Mouse (Mus musculus) ES-CJ7 (cell line): Measurements from ENCODE around the gene Tcf25.

Source experiments
- DNase-seq: peaks from one replicate; pipeline ENCODE4 v3.0.0; 2011; ENCODE audit warnings: low read depth, low spot score

Tcf25 gene

DNA sequence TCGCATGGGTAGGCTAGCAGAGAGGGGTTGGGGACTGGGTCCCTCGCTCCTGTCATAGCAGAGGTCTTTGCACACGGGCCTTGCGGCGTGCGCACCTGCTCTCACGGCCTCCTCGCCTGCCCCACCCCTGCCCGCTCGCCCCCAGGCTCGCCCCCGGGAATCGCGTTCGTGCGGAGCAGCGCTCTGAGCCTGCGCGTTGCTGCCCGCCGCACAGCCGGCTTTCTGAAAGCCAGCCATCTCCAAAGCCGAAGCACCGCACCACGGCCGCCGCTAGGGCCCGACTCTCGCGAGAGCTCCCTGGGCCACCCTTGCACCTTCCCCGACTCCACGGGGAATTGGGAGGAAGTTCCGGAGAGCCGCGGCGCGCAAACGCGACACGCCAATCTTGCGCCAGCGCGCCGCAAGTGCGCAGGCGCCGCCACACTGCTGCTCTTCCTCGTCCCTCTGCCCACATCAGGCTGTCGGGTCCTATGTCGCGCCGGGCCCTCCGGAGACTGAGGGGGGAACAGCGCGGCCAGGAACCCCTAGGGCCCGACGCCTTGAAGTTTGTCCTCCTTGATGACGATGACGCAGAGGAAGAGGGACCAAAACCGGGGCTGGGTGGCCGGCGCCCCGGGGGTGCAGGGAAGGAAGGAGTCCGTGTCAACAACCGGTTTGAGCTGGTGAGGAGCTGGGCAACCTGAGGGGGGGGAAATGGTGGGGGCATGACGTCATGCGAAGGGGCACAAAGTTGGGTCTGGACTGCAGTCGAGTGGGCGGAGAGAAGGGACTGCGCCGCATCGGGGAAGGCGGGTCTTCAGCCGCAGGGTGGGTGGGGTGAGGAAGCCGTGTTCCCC, at the start of gene Tcf25:
Tcf25 (plus strand) TSS at position 351 of the 836 bp plus-strand sequence.
- DNase-seq, result peak; percentile 99

DNA sequence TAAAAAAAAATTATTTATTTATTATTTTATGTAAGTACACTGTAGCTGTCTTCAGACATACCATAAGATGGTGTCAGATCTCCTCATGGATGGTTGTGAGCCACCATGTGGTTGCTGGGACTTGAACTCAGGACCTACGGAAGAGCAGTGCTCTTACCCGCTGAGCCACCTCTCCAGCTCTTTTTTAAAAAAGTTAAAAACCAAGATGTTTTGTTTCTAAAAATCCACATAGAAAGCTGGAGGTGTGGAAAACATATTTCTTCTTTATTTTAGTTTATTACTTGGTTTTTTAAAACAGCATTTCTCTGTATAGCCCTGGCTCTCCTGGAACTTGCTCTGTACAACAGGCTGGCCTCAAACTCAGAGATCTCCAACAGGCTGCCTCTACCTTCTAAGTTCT, 45.0 kb upstream of the Tcf25 start:
- DNase-seq, result no peak

DNA sequence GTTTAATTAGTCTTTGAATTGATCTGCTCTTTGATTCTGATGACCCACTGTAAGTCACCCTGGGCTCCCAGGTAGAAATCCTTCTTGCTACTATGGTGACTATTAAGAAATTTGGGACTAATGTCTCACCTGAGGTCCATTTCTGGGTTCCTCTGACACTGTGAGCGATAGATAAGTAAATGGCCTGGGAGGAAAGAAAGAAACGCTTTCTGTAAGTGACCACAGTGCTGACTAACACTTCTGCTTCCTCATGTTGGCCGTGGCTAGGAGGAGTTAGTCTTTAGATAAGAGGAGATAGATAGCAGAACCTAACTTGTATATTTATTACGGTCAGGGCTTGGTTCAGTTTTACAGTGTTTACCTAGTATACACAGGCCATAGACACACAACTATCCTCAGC, 44.2 kb upstream of the Tcf25 start:
- DNase-seq, result no peak

DNA sequence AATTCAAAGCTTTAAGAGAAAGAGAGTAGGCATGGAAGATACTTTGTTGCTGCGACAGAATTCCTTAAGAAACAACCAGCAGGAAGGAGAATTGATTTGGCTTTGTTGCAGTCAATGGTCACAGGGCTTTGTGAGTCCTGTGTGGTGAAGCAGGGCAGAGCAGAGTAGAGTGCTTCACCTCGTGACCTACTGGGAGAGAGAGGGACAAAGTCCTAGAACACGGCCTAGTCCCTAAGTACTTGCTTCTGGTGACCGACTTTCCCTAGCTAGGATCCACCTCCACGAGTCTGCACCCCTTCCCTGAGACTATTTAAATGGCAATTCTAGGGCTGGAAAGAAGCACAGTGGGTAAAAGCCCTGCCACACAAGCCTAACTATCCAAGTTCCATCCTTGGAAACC, 43.6 kb upstream of the Tcf25 start:
- DNase-seq, result no peak

DNA sequence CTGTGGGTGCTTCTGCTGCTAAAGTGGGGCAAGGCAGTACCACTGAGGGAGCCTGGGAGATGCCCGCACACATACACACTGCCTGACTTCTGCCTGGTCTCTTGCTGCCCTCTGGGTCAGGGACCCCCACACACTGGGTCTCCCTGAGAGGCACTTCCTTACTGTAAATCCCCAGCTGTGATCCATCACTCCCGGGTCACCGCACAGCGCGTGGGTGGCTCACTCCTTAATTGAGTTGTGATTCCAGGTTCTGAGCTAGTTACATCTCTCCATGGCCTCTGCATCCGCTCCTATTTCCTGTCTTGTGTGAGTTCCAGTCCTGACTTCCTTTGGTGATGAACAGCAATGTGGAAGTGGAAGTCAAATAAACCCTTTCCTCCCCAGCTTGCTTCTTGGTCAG, 42.9 kb upstream of the Tcf25 start:
- DNase-seq, result no peak

DNA sequence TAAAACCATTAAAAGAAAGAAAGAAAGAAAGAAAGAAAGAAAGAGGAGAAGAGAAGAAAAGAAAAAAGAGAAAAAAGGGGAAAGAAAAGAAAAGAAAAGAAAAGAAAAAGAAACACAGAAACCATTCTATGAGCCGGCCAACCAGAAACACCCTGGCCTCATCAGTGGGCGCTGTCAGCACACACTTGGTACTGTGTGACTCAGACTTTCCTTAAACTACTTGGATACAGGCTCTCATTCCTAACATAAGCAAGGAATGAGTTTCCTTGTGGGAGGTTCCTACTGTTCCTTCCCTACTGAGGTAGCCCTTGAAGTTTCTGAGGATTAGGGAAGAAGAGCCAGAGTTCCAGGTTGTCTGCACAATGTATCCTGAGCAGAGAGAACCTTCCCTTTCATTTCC, 42.3 kb upstream of the Tcf25 start:
- DNase-seq, result no peak

DNA sequence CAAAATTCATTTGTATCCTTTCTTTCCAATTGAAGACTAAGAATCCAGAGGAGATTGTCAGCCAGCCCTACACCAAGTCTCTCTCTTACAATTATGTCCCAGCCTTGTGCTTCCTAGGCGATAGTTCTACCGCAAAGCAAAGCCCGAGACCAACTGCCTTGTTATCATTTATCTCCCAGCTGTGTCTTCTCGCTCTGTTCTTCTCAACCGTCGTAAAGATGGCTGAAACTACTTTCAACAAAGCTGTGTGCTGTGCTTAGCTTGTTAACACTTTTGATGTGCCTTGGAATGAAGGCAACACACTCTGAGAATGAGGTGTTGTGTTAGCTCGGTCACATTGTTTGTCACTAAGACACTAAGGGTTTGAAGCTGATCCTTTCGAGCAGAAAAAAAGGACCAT, 41.7 kb upstream of the Tcf25 start:
- DNase-seq, result no peak

DNA sequence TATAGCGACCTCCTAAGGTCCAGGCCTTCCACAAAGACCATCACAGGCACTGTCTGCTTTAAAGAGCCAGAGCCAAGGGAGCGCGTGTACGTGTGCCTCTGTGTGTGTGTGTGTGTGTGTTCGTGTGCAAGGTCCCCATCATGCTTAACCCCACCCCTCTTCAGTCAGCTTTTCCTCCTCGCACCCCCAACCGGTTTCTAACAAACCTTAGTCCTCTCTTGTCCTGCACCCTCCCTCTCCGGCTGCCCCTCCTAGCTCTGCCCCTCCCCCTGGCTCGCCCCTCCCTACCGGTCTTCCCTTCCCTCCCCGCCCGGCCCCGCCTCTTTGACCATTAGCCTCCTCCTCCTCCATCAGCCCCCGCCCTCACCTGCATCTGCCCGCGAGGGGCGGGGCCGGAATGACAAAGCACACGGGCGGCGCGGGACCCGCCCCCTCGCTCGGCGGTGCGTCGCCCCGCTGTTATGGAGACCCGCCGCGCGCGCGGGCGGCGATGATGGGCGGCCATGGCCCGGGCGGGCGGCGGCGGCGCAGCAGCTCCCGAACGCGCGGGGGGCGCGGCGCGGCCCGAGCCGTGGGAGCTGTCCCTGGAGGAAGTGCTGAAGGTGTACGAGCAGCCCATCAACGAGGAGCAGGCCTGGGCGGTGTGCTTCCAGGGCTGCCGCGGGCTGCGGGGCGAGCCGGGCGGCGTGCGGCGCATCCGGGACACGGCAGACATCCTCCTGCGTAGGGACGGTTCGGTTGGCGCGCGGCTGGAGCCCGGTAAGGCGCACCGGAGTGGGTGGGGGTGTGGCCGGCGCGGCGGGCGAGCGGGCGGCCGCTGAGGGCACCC, 41.1 kb upstream of the Tcf25 start, which contains the start of gene Spire2:
Spire2 (plus strand) TSS at position 452 of the 829 bp plus-strand sequence.
- DNase-seq, result peak; percentile 95

DNA sequence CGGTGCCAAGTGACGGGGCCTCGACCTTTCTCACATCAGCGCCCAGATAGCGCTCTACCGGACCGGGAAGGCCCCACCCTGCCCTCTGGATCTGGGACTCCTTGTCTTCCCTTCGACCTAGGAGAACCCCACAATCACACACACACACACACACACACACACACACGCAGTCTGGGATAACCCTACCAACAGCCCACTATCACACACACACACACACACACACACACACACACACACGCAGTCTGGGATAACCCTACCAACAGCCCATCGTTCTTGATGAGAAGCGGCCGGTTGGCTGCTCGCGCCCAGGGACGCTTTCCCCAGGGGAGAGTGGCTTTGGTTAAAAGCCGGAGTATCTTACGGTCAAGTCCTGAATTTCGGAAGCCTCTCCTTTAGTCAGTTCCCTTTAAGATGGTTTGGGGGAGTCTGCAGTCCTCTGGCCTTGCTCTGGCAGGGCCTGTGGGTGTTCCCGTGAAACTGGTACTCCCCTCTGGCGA, 40.4 kb upstream of the Tcf25 start:
- DNase-seq, result no peak

DNA sequence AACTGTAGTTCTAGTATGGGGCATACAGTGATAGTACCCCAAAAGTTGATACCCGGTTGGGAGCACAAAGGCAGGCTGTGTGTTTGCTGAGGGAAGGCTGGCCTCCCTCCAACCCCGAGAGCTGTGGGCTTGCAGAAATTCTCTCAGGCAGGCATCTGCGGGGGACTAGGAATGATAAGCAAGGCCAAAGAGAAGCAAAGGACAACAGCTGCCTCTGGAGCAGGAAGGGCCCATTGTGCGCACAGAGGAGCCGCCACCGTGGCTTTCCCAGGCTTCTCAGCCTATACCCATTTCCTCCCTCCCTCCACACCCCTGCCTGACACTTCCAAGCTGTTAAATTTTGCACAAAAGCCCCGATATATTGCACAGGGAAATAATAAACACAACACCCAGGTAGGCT, 39.7 kb upstream of the Tcf25 start:
- peak; percentile 50 for DNase-seq

DNA sequence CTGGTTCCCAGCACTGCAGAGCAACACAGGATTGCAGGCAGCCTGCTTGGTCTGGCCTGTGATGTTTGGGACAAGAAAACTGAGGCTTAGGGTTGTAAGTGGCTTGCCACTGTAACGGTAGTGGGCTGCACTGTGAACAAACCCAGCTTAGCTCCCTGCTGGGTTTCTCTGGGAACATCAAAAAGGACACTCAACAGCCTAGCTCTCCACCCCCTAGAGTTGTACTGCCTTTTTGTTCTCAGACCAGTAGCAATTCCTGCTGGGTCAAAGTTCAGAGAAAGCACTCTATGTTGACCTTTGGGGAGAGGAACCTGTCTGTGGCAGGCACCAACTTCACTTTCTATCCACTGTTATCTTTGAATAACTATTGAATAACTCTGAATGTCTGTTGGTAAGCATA, 39.1 kb upstream of the Tcf25 start:
- DNase-seq, result peak; percentile 91

DNA sequence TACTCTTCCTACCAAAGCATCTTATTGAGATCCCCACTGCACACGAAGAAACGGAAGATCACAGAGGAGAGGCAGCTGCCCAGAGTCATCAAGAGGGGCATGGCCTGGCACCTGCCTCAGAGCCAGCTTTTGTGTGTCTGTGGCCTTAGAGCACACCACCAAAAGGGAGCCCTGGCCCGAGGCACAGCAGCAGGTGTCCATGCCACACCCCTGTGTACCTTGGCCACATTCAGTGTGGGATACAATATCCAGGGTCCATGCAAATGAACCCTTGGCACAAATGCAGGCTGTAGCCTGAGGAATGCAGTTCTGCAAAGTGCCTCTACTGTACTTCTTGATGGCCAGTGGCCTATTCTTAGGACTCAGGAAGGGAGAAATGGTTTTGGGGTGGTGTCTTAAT, 36.1 kb upstream of the Tcf25 start:
- DNase-seq, result no peak

DNA sequence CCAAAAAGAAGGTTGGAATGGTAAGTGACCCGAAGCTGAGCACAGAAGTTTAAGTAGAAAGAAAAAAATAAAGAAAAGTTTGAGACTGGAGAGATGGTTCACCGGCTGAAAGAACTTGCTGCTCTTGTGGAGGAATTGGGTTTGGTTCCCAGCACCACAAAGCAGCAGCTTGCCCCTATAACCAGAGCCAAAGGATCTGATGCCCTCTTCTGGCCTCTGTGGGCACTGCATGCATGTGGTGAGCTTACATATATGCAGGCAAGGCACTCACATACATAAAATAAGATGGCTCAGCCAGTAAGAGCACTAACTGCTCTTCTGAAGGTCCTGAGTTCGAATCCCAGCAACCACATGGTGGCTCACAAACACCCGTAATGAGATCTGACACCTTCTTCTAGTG, 33.5 kb upstream of the Tcf25 start:
- DNase-seq, result peak; percentile 97

DNA sequence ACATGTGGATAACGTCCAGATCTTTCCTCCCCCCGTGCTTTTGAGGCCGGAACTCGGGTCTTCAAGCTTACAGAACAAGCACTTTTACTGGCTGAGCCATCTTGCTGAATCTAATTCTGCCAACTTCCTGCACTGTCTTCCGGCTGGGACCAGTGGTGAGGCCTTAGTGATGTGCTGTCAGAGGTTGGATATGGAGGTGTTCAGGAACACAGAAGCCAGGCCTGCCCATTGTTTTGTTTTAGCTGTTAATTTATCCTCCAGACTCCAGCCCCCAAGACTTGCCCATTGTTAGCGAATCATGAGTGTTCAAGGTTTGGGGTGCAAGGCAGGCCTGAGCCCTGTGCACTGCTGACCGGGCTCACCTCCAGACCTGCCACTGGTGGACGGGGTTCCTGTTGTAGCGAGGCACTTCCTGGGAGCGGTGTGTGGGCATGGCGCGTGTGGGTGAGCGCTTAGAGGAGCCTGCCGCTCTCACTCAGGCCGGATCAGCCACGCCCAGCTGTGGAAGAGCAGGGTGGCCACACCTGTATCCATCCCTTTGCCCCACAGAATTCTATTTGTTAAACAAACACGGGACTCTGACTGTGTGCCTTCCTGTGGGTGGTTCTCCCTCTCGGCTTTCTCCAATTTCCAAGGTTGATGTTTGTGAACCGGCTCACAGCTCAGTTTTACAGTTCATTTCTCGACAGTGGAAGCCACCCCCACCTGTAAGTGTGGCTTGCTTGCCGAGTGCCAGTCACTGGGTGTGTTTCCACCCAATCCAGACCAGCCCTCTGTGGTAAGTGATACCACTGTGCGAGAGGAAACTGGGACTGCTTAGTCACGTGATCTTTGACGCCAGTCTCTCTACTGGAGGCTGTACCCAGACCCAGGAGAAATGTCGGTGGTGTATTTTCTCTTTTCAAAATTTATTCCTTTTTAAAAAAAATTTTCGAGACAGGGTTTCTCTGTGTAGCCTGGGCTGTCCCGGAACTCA, 32.2 kb upstream of the Tcf25 start:
- DNase-seq, result peak; percentile 93

DNA sequence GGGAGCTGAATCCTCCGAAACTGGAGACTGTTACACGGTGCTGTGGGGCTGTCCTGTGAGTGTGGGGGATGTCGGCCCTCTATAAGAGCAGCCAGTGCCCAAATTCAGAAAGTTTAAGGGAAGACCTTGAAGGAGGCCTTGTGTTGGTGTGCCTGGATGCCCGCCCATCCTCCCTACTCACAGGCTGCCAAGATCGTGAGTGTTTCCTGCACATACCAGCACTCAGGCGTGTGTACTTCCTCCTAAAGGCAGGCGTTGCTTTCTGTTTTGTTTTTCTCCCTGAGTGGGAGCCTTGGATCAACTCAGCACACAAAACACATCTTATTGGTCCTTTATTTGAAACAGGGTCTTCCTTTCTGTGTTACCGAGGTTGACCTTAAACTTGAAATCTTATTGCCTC, 31.3 kb upstream of the Tcf25 start:
- DNase-seq, result no peak

DNA sequence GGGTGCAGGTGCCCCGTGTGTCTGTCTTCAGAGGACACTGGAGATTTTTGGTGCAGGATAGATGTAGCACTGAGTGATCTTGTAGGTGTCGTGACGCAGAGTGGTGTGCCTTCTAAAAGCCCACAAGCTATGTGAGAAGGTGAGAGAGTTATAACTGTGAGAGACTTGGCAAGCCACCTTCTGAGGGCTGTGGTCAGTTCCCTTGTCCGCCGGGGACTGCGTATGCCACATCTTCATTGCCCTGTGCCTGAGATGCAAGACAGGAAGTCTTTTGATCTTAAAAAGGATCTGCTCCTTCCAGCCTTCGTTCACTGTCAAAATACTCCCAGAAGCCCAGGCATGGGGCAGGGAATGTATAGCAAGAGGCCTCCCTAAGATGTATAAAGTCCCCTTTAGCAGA, 30.6 kb upstream of the Tcf25 start:
- no peak for DNase-seq

DNA sequence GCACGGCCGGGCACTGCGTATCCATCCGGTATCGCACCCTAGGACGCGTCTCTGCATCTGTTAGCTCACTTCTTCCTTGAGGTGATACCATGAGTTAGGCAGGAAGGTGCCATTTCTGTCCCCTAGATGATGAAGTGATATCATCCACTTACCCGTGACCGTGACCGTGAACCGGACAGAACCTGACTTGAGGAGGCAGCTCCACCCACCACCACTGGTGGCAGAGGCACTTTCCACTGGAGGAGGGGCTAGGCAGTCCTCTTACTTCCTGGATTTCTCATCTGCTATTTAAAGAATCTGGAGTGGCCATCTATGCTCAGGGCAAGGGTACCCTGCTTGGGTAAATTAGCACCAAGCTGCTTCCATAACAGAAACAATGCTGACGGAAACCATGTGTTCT, 30.1 kb upstream of the Tcf25 start:
- DNase-seq, result peak; percentile 88

DNA sequence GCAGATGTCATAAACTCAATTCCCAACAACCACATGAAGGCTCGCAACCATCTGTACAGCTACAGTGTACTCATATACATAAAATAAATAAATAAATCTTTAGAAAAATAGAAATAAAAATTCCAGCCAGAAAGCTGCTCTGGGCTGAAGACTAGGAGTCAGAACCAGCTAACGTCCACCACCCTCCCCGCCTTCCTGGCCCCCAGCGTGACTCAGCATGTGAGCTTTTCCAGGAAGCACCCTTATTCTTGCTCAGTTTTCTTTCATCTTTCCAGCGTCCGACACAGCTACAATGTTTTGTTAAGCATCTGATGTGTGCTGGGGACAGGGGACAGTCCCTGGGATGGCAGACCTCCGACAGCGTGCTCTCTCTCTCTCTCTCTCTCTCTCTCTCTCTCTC, 28.4 kb upstream of the Tcf25 start:
- no peak for DNase-seq

DNA sequence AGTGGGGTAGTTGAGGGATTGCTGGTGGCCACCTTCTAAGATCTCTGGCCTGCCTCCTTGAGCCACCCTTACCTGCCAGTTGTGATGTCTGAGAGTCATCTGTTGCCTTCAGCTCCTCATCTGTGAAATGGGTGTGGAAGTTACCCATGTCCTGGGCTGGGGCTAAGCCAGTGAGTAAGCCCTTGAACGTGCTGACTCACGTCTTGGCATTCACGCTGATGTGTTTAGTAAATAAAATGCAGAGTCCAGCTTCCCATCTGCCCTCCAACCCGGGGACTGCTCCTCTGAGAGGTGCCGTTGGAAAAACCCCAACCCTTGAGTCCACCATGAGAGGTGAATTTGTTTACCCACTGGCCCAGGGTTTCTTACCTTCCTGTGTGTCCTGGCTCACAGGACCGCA, 27.7 kb upstream of the Tcf25 start:
- no peak for DNase-seq

DNA sequence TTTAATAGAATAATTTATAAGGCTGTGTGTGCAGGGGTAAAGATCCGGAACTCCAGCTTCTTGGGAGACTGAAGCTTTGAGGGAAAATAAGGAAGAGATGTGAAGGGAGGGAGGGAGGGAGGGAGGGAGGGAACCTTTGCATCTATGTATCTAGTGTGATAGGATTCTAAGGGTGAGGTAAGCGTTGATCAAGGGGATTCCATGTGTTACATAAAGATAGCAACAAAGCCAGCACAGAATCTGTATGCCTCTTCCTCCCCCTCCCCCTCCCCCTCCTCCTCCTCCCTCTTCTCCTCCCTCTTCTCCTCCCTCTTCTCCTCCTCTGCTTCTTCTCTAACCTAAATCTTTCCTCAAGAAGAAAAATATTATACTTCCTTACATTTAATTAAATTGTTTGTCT, 26.3 kb upstream of the Tcf25 start:
- no peak for DNase-seq

DNA sequence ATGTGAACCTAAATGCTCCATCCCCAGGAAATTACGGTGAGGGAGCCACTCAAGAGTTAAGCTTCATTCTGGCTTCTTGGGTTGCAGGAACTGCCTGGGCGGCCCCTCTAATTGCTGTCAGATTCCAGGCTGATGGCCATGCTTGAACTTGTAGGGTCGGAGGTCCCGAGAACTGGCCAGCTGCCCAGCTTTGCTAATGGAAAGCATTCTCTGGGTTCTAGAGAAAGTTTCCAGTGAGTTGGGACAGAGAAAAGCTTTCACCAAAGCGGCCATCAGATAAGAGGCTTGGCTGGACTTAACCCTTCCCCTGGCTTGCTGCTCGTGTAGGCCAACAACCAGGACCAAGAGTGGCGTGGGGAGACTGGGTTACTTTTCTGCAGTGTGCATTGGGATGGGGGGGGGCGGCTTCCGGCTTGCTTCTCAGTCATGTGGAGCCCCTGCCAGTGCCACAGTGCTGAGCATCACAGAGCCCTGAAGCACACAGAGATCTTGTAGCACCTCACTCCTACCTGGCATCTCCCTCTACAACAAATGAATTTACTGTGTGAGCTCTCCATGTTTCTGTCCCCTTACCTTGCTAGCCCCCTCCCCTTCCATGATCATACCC, 25.2 kb upstream of the Tcf25 start:
- no peak for DNase-seq
